In genomic region chr4:106199833-106200232, GRCm38 (mm10) we compare ENCODE assay signal across 8 mouse cellular contexts.
DNase-seq lines count a peak whose midpoint lies in the region; ATAC-seq and TF ChIP-seq lines count a peak whose summit lies in the region.

No protein-coding gene starts in this region.

- intact Hi-C loops in heart, postnatal 14 days (cut with DNase I): no loop called here

- H3K4me3 ChIP-seq in liver, adult 2 months (ENCODE audit: insufficient read depth, low read depth, low read length): peak overlapping the region; percentile 22; the same call in 1 of the 2 replicates
- no peak overlapping the region for H3K4me3 ChIP-seq in forebrain, embryonic 15.5 days

- H3K4me1 ChIP-seq in liver, adult 2 months (ENCODE audit: control insufficient read depth, insufficient read depth, low read length): peaks cover 9% of the 10 kb centered on the region
- H3K4me1 ChIP-seq in forebrain, embryonic 15.5 days: peaks cover 10% of the 10 kb centered on the region

- H3K27ac ChIP-seq in liver, adult 2 months (replicated peaks; ENCODE audit: insufficient read depth, low read depth, low read length): peak overlapping the region; percentile 71
- no peak overlapping the region for H3K27ac ChIP-seq in forebrain, embryonic 15.5 days (replicated peaks)

- no peak for TF ChIP-seq CTCF in liver, adult 2 months (IDR thresholded peaks at IDR 0.05; ENCODE audit: low read depth, low read length)

- no peaks in the 10 kb centered on the region for H3K36me3 ChIP-seq in liver, adult 2 months (ENCODE audit: control insufficient read depth, insufficient read depth, low read length)
- no peaks in the 10 kb centered on the region for H3K36me3 ChIP-seq in forebrain, embryonic 15.5 days

- no peaks in the 10 kb centered on the region for H3K27me3 ChIP-seq in liver, adult 2 months (ENCODE audit: control insufficient read depth, insufficient read depth, low read length)
- H3K27me3 ChIP-seq in forebrain, embryonic 15.5 days: no peaks in the 10 kb centered on the region

- no peaks in the 10 kb centered on the region for H3K79me2 ChIP-seq in liver, adult 2 months (ENCODE audit: control insufficient read depth, insufficient read depth, low read length)

- ATAC-seq in forebrain, embryonic 15.5 days (replicated peaks): peak; percentile 35; the same call in 1 of the 2 replicates

- no peak overlapping the region for H3K4me2 ChIP-seq in forebrain, embryonic 15.5 days (replicated peaks)

- TF ChIP-seq POLR2A in liver, adult 2 months (IDR thresholded peaks at IDR 0.05; ENCODE audit: extremely low read depth, insufficient read depth, low read length): no peak

- 12% methylated on average over 11 of the region's 11 CpGs for WGBS in liver, adult 2 months
- 6% methylated on average over 11 of the region's 11 CpGs for WGBS in forebrain, embryonic 15.5 days

- H3K9me3 ChIP-seq in forebrain, embryonic 15.5 days: no peaks in the 10 kb centered on the region

- DNase-seq in liver, adult 2 months (ENCODE audit: extremely low read depth, low read depth, low spot score): peak; percentile 73
- DNase-seq in liver: no peak
- DNase-seq in heart, postnatal 14 days: peak; percentile 70 to 82
- DNase-seq in layer of hippocampus, adult 9-11 months: peak; percentile 11
- DNase-seq in mesoderm, embryonic 11.5 days (ENCODE audit: low read depth, low spot score): peak; percentile 49
- peak; percentile 41 for DNase-seq in urinary bladder, adult 2 months (ENCODE audit: low spot score)
- DNase-seq in spleen, adult 12 weeks (ENCODE audit: low spot score): no peak

- peak overlapping the region; percentile 45 for H3K9ac ChIP-seq in liver, adult 2 months (ENCODE audit: low read depth, low read length)
- no peak overlapping the region for H3K9ac ChIP-seq in forebrain, embryonic 15.5 days (replicated peaks)

Comparison
In these comparisons a context has a peak if more than half of its experiments do, and no peak if none do; other contexts are left out.
1. DNase-seq: peak in liver, adult 2 months (single experiment), heart, postnatal 14 days (2 of 2), layer of hippocampus, adult 9-11 months (single experiment), mesoderm, embryonic 11.5 days (single experiment) and urinary bladder, adult 2 months (single experiment); none in liver (single experiment) and spleen, adult 12 weeks (single experiment).